Mouse (Mus musculus) left cerebral cortex, postnatal 14 days (tissue): ENCODE measurements around the gene Kirrel. TPM values are rescaled to one million over a fixed set of nuclear protein-coding genes. Genes with fewer than 3 reads are reported as not detected.

ENCODE experiments used
- DNase-seq, 2 experiments: peaks; one replicate each; pipeline ENCODE4 v3.0.0; 2021 to 2022; ENCODE audit warnings: low spot score in 2 of 2, mixed read lengths in 1 of 2
- intact Hi-C: fragments of 180-260 bp; cut with DNase I; formaldehyde crosslinking; loops from one replicate; pipeline ENCODE4 v1.15.1; 2025
- total RNA-seq, 2 experiments: library from RNA; stranded (reverse); gene quantifications; 2 replicates each; pipeline ENCODE4 v1.2.3; 2021

The Kirrel gene
- total RNA-seq, 2 experiments from 2014 or later, result 4.2 to 5.2 TPM

- intact Hi-C loops, result no loop called here
- DNase-seq, result no peak
These were observed 77.3 kb downstream of the Kirrel start for GRCm38 (mm10) chr3:87097205-87097604.

- no peak for DNase-seq
- intact Hi-C loops, result loop anchor here (5.0 kb wide), 1 partner anchor 61 kb away; no protein-coding TSS in a partner anchor
These were observed 80.8 kb downstream of the Kirrel start for GRCm38 (mm10) chr3:87093718-87094117.

GRCm38 (mm10) chr3:87089694-87090565 lies 84.6 kb downstream of the Kirrel start:
- peak; percentile 87 for DNase-seq

GRCm38 (mm10) chr3:87087146-87087545 lies 87.4 kb downstream of the Kirrel start:
- intact Hi-C loops, result no loop called here
- DNase-seq, result no peak

More at GRCm38 (mm10) chr3:87089694-87090565, 84.6 kb downstream of the Kirrel start:
- intact Hi-C loops, result loop anchor here (1.0 to 5.0 kb wide), 2 partner anchors 58 to 85 kb away; no protein-coding TSS in a partner anchor

GRCm38 (mm10) chr3:87082235-87082634 lies 92.3 kb downstream of the Kirrel start:
- peak in 1 of 2 experiments; percentile 46 for DNase-seq
- intact Hi-C loops, result no loop called here

GRCm38 (mm10) chr3:87079751-87080150 lies 94.8 kb downstream of the Kirrel start:
- DNase-seq, result no peak

GRCm38 (mm10) chr3:87079301-87079700 lies 95.2 kb downstream of the Kirrel start:
- no peak for DNase-seq
- intact Hi-C loops, result no loop called here

More at GRCm38 (mm10) chr3:87079751-87080150, 94.8 kb downstream of the Kirrel start:
- intact Hi-C loops, result no loop called here

- intact Hi-C loops, result no loop called here
These were observed 96.9 kb downstream of the Kirrel start for GRCm38 (mm10) chr3:87077681-87078080.

GRCm38 (mm10) chr3:87076899-87077298 lies 97.6 kb downstream of the Kirrel start:
- no peak for DNase-seq
- intact Hi-C loops, result no loop called here

More at GRCm38 (mm10) chr3:87077681-87078080, 96.9 kb downstream of the Kirrel start:
- DNase-seq, result no peak

GRCm38 (mm10) chr3:87076161-87076560 lies 98.4 kb downstream of the Kirrel start:
- no peak for DNase-seq
- intact Hi-C loops, result no loop called here

- no peak for DNase-seq
These were observed 101.7 kb downstream of the Kirrel start for GRCm38 (mm10) chr3:87072612-87073515.

GRCm38 (mm10) chr3:87072191-87072590 lies 102.4 kb downstream of the Kirrel start:
- no peak for DNase-seq
- intact Hi-C loops, result no loop called here

More at GRCm38 (mm10) chr3:87072612-87073515, 101.7 kb downstream of the Kirrel start:
- intact Hi-C loops, result no loop called here

- intact Hi-C loops, result no loop called here
- no peak for DNase-seq
These were observed 107.1 kb downstream of the Kirrel start for GRCm38 (mm10) chr3:87067396-87067975.

GRCm38 (mm10) chr3:87053939-87054338 lies 120.6 kb downstream of the Kirrel start:
- no peak for DNase-seq
- intact Hi-C loops, result no loop called here

GRCm38 (mm10) chr3:87047801-87048200 lies 126.7 kb downstream of the Kirrel start:
- intact Hi-C loops, result no loop called here
- DNase-seq, result no peak

GRCm38 (mm10) chr3:87041733-87042132 lies 132.8 kb downstream of the Kirrel start:
- DNase-seq, result no peak
- intact Hi-C loops, result no loop called here

- DNase-seq, result no peak
- intact Hi-C loops, result no loop called here
These were observed 136.0 kb downstream of the Kirrel start for GRCm38 (mm10) chr3:87038500-87038899.

- DNase-seq, result no peak
- intact Hi-C loops, result loop anchor here (5.0 kb wide), 3 partner anchors 58 to 468 kb away; no protein-coding TSS in a partner anchor
These were observed 140.5 kb downstream of the Kirrel start for GRCm38 (mm10) chr3:87034061-87034460.

GRCm38 (mm10) chr3:87033357-87033756 lies 141.2 kb downstream of the Kirrel start:
- peak; percentile 82 to 86 for DNase-seq
- intact Hi-C loops, result loop anchor here (5.0 kb wide), 3 partner anchors 59 to 469 kb away; no protein-coding TSS in a partner anchor
